Mouse (Mus musculus) bone marrow macrophage, adult 2 months (primary cell): Measurements from ENCODE around the gene D3Ertd751e. TPM values are rescaled to one million over a fixed set of nuclear protein-coding genes. Genes with fewer than 3 reads are reported as not detected.

Source experiments
- H3K27ac ChIP-seq: 2 replicates; pipeline ENCODE4 v1.5.1; 2012; ENCODE audit warnings: low read depth, low read length; ENCODE audit not compliant: insufficient read depth
- H3K4me1 ChIP-seq: 2 replicates; pipeline ENCODE4 v1.6.1; 2012; ENCODE audit warnings: low read length; ENCODE audit not compliant: control insufficient read depth, insufficient read depth
- H3K4me3 ChIP-seq: 2 replicates; pipeline ENCODE4 v1.5.1; 2012; ENCODE audit warnings: mild to moderate bottlenecking, low read length, moderate library complexity; ENCODE audit not compliant: insufficient read depth
- CTCF ChIP-seq: IDR thresholded peaks from 2 replicates; pipeline ENCODE4 v1.5.1; 2012; ENCODE audit warnings: low read depth, mild to moderate bottlenecking, low read length, moderate library complexity
- POLR2A ChIP-seq: IDR thresholded peaks from 2 replicates; pipeline ENCODE4 v1.6.1; 2012; ENCODE audit warnings: mild to moderate bottlenecking, low read depth, low read length, borderline replicate concordance
- polyA plus RNA-seq: library from polyadenylated mRNA; stranded (reverse); fragments of >200 nt; gene quantifications from 2 replicates; pipeline ENCODE4 v1.2.4, GENCODE M21; 2012; ENCODE audit not compliant: missing spikeins, insufficient read depth, insufficient read length

The D3Ertd751e gene
- 5.9 and 9.1 TPM in 2 replicates for polyA plus RNA-seq

GRCm38 (mm10) chr3:41742278-41742934, at the start of gene D3Ertd751e, which contains the start of gene Sclt1:
Gene D3Ertd751e (plus strand): TSS chr3:41742611.
Gene Sclt1 (minus strand): TSS chr3:41742514.
- TF ChIP-seq POLR2A, result no peak
- no peak for TF ChIP-seq CTCF
- Histone ChIP-seq H3K4me3 (peak within 1 kb of the TSS; percentile 79), H3K4me1 (peaks cover 3% of the 10 kb centered on the region), H3K27ac (peak within 1 kb of the TSS; percentile 61)

GRCm38 (mm10) chr3:41695681-41696080, 46.7 kb upstream of the D3Ertd751e start:
- Histone ChIP-seq H3K4me1 (no peaks in the 10 kb centered on the region), H3K27ac (no peak overlapping the region), H3K4me3 (no peak overlapping the region)
- TF ChIP-seq POLR2A, result no peak
- TF ChIP-seq CTCF, result no peak

DNA sequence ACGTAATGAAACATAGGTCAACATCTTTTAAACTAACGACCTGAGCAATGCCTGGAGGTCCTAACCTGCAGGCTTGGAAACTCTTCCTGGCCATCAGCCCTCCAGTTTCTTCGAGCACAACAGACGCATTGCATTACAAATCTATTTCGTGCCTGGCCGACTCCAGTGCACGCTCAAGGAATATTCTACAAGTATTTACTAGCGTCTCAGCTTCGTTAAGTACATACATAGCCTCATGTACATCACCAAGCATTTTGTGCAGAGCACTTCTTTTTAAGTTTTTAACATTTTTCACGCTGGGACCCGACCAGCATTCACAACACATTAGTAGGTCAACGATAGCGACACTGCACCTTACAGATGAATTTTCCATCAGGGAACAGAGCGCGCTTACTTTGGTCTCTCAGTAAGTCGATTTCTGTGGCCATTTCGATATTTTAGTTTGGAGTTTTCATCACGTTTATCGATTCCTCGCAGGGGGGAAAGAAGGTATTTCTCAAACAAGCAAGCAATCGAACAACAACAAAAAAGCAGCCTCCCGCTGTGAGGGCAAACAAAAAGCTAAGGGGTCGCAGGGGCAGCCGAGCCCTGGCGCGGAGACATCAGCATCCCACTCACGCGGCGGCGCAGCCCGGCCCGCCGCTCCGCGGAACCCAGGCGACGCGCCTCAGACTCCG, 672 bp upstream of the D3Ertd751e start:
- no peak for TF ChIP-seq POLR2A
- no peak for TF ChIP-seq CTCF
- H3K4me3 ChIP-seq, result peak overlapping the region; percentile 79
- peak overlapping the region; percentile 51 for H3K27ac ChIP-seq

DNA sequence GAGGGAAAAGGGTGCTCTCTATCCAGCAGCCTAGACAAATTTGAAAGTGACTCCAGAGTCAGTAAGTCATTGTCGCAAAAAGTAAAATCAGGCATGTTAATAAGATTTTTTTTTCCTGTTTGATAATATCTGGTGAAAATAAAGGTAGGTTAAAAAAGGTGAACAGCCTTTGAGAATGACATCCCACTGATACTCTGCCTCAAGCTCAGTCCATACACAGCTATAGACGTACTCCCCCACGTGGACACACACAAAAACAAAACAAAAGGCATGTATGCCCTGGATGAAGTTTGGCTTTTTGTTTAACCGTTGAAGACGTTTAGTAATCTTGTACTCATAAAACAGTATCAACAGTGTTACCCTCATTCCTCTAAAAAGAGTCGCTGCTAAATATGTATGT, 1.0 kb downstream of the D3Ertd751e start:
- Histone ChIP-seq H3K4me3 (peak overlapping the region; percentile 62), H3K27ac (no peak overlapping the region), H3K4me1 (peaks cover 3% of the 10 kb centered on the region)
- TF ChIP-seq POLR2A, result no peak
- no peak for TF ChIP-seq CTCF

More for the DNA sequence above, 672 bp upstream of the D3Ertd751e start:
- H3K4me1 ChIP-seq, result peaks cover 3% of the 10 kb centered on the region

- Histone ChIP-seq H3K4me1 (peaks cover 5% of the 10 kb centered on the region), H3K4me3 (no peak overlapping the region)
- TF ChIP-seq POLR2A (no peak), CTCF (no peak)
These were observed 12.1 kb downstream of the D3Ertd751e start for GRCm38 (mm10) chr3:41754556-41754955.

DNA sequence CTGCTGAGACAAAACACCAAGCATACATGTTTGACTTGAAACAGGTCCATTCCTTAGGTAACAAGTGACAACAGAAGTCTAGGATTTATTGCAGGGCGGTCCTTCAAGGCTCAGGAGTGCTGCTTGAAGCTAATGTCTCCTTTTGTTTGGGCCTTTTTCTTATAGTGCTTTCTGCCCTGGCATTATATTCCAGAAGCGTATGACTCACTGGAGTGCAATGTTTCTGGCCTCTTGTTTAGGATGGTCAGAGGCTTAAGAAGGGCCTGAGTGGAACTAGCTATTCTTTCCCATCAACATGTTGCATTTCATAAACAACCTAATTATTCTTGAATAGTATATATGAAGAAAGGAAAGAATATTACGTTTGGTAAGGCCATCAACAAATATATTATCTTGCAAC, 19.7 kb downstream of the D3Ertd751e start:
- no peaks in the 10 kb centered on the region for H3K4me1 ChIP-seq
- no peak overlapping the region for H3K4me3 ChIP-seq
- TF ChIP-seq POLR2A (no peak), CTCF (no peak)
- H3K27ac ChIP-seq, result no peak overlapping the region

More at GRCm38 (mm10) chr3:41754556-41754955, 12.1 kb downstream of the D3Ertd751e start:
- H3K27ac ChIP-seq, result no peak overlapping the region

GRCm38 (mm10) chr3:41812447-41812846, 70.0 kb downstream of the D3Ertd751e start:
- no peaks in the 10 kb centered on the region for H3K4me1 ChIP-seq
- TF ChIP-seq POLR2A (no peak), CTCF (no peak)
- no peak overlapping the region for H3K4me3 ChIP-seq
- no peak overlapping the region for H3K27ac ChIP-seq

Other genes starting within 250 kb of the D3Ertd751e start
- 11.5 and 13.9 TPM in 2 replicates for gene Jade1, start 186.9 kb upstream of the D3Ertd751e start, polyA plus RNA-seq
- 10.4 and 12.4 TPM in 2 replicates for gene Sclt1, start 97 bp upstream of the D3Ertd751e start, polyA plus RNA-seq